Mouse (Mus musculus): ENCODE measurements around the gene Cand2.

Gene Cand2

GRCm38 (mm10) chr6:115773966-115774413, 348 bp upstream of the Cand2 start:
- no peak for DNase-seq (ENCODE audit: low read depth, low spot score)

GRCm38 (mm10) chr6:115775838-115776237, 1.5 kb downstream of the Cand2 start:
- peak; percentile 91 for DNase-seq (ENCODE audit: low read depth, low spot score)

DNA sequence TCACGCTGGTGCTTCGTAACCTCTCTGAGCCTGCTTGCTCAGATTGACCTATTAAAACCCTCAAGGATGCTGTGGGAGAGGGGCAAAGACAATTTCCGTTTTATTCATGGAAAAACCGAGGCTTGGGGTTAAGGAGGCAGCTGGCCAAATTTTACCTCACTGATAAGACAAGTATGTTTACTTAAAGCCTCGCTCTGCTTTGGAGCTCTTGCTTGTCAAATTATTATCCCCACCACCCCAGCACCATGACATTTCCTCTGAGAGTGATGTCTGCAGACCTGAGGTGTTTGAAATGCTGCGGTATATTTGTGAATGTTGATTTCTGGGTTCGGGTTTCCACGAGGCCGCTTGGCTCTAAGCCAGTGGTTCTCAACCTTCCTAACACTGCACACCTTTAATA, 2.0 kb downstream of the Cand2 start:
- peak; percentile 27 for DNase-seq (ENCODE audit: low read depth, low spot score)

- no peak for DNase-seq (ENCODE audit: low read depth, low spot score)
These were observed 8.4 kb downstream of the Cand2 start for GRCm38 (mm10) chr6:115782781-115783180.

- no peak for DNase-seq (ENCODE audit: low read depth, low spot score)
These were observed 16.7 kb downstream of the Cand2 start for GRCm38 (mm10) chr6:115791016-115791415.

- peak; percentile 82 for DNase-seq (ENCODE audit: low read depth, low spot score)
These were observed 17.7 kb downstream of the Cand2 start for GRCm38 (mm10) chr6:115791842-115792686.

GRCm38 (mm10) chr6:115792691-115793215, 18.4 kb downstream of the Cand2 start:
- no peak for DNase-seq (ENCODE audit: low read depth, low spot score)

- DNase-seq (ENCODE audit: low read depth, low spot score) = no peak
These were observed 27.5 kb downstream of the Cand2 start for GRCm38 (mm10) chr6:115801811-115802210.

DNA sequence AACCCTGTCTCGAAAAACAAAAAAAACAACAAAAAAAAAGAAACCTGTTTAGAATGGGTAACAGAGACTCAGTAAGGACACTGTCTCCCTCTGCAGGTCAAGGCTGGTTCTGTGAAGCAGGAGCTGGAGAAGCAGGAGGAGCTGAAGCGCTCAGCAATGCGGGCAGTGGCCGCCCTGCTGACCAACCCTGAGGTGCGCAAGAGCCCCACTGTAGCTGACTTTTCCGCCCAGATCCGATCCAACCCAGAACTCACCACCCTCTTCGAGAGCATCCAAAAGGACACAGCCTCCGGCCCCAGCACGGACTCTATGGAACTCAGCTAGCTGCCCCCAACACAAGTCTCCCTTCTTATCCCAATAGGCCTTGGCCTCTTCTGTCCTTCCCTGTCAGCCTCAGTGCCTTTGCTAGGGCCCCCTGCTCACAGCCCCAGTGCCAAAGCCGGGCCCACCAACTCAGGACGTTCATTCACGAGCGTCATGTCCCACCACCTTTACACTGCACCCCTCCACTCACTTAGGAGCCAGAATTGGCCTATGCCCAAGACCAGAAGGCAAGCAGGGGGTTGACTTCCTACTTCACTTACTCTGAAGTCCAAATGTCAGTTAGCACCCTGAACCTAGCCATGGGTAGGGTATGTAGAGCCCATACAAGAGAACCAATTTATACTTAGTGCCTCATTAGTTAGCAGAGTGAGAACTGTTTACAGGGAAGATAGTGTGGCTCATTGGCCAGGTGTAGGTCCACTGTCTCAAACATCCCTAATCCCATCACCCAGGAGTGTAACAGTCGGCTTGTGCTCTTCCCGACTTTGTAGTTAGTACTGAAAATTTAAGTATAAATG, 29.4 kb downstream of the Cand2 start:
- DNase-seq (ENCODE audit: low read depth, low spot score) = peak; percentile 36

DNA sequence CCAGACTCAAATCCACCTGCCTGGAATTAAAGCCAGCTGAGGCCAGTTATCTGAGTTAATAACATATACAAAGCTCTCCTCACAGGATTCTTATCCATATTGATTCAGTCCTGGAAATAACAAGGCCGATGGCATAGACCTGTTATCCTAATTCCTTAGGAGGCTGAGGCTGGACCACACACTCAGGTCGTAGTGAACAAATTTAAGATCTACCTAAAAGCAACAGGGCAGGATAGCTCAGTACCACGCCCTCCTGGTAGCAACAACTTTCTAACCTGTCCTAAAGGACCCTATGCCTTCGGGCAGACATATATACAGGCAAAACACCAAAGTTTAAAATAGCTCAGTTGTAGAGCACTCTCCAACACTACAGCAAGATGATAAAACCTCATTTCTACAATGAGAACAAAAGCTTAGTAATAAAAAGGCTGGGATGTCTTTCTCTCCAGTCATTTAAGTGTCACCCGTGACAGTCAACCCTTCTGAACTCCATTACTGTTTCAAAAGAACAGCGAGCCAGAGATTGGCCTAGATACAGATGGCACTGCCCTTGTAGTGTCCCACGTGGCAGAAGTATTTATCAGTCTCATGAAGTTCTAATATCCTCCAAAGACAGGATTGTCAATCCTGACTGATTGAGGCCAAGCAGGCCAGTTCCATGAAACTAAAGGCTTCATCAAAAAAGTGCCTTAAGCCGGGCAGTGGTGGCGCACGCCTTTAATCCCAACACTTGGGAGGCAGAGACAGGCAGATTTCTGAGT, 30.3 kb downstream of the Cand2 start:
- DNase-seq (ENCODE audit: low read depth, low spot score) = no peak

DNA sequence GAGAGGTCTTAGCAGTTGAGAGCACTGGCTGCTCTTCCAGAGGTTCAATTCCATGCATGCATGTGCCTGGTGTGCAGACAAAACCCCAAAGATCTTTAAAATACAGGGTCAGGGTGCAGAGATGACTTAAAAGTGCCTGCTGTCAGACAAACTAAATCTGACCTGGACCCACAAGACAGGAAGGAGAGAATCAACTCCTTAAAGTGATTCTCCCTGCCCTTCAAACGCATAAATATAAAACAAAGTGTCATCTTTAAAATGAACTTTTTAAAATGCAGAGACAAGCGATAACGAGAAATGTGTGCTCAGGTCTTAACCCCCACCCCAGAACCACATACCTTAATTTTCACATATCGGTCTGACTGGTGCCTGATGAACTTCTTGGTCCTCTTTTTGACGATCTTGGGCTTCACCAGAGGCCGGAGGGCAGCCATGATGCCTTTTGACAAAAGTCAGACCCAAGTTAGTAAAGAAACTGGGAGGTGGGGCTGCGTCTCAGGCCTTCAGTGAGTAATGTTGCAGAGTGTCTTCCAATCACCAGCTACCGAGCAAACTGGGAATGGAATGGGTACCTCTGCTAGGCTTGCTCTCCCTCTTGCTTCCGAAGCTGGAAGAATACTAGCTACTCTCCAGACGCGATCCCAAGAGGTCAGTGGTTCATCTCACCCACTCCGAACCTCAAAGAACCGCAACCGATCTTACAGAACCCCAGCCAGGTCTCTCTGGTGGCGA, 33.3 kb downstream of the Cand2 start:
- no peak for DNase-seq (ENCODE audit: low read depth, low spot score)

- DNase-seq (ENCODE audit: low read depth, low spot score) = no peak
These were observed 33.8 kb downstream of the Cand2 start for GRCm38 (mm10) chr6:115808196-115808487.

DNA sequence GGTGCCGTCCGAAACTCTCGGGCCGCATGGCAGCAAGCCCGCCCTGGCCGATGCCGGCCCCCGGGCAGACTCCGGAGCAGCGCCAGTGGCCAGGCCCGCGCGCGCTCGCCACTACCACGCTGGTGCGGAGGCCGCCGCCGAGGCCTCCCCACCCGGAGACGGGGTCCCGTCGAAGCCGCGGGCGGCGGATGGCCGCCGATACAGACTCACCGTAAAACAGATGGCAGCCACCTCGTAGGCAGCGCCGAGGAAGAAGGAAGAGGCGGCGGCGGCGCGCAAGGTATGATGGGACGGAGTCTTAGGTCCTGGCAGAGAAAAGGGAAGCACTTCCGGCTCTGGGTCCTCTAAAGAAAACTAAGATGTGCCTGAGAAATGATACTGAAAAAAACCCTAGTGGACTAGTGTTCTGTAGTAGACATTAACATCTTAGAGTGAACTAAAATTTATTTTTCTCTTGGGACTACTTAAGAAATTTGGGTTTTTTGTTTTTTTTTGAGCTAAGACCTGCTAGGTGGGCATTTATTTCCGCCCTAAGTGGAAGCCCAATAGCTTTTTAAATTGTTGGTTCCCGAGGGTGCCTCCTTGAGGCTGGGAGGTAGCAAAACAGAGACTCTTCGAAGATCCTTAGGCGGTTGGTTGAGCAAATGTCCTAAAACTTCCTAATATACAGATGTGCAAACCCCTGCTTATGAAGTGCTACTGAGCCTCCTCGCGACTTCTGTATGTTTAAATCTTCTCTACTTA, 34.3 kb downstream of the Cand2 start, which contains the start of gene Rpl32:
TSS of gene Rpl32 (minus strand) at position 260 of the 744 bp plus-strand sequence.
- peak; percentile 81 for DNase-seq (ENCODE audit: low read depth, low spot score)

DNA sequence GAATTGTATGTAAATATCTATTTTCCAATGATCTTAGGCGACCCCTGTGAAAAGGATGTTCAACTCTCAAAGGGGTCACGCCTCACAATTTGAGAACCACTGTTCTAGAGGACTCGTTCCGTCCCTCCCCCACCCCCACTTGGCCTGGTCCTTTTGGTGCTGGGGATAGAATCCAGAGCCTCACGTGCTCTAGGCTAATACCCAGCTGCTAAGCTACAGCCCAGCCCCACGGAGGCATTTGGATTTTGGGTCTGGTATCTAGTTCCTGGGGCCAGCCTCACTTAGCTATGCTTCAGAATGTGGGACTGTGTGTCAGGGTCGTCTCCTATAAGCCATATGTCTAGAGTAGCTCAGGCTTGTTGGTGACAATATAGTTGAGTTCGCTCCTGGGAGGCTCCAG, 37.3 kb downstream of the Cand2 start:
- no peak for DNase-seq (ENCODE audit: low read depth, low spot score)

DNA sequence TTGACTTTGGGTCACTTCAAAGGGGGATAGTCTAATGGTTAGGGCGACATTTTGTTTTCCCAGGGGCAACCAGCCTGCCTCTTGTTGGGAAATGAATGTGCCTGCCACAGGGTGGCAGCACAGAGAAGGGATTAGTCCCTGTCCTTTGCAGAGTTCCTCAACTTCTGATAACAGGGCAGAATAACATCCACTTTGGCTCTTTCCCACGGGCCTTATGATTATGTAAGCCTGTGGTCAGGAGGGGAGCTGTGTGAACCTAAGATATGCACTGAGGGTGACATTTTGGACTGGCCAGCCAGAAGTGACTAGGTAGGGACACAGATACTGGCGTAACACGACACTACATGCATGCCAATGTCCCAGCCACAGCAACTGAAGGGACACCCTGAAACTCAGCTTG, 39.8 kb downstream of the Cand2 start:
- peak; percentile 93 for DNase-seq (ENCODE audit: low read depth, low spot score)

GRCm38 (mm10) chr6:115815041-115815440, 40.7 kb downstream of the Cand2 start:
- no peak for DNase-seq (ENCODE audit: low read depth, low spot score)

DNA sequence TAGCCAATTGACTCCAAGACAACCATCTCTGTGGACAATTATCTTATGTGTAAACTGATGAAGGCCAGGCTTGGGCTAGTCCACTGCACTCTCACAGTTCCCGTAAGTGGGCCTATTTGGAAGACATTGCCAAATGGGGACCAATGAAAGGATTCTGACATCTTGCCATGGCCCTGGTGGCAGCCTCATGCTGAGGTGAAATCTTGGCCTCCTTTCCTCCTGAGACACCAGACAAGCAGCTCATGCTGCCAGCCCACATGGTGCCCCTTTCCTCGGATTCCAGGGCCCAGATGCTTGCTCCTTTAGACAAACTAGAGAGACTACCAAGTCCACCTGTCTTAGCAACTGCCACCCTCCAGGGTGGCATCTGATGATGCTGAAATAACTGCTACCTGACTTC, 43.8 kb downstream of the Cand2 start:
- no peak for DNase-seq (ENCODE audit: low read depth, low spot score)

DNA sequence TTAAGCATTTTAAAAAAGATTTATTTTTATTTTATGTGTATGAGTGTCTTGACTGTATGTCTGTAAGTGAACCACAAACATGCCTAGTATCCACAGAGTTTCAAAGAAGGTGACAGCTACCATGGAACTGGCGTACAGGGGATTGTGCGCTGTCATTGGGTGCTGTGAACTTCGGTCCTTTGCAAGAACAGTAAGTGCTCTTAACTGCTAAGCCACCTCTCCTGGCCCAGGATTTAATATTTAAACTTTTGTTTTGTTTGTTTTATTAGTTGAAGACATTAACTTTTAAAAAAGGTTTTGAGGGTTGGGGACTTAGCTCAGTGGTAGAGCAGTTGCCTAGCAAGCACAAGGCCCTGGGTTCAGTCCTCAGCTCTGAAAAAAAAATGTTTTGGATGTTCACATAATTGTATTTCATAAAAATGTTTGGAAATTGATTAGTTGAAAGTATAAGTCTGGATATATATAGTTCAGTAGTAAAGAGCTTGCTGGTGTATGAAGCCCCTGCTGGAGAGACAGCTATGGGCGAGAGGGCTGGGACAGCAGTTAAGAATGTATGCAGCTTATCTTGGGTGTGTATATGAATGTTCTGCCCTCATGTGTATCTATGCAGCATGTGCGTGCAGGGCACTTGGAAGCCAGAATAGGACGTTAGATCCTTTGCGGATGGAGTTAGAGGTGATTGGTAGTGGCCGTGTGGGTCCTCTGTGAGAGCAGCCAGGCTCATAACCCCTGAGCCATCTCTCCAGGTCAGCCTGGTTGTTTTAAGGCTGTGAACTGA, 47.1 kb downstream of the Cand2 start:
- no peak for DNase-seq (ENCODE audit: low read depth, low spot score)

- DNase-seq (ENCODE audit: low read depth, low spot score) = peak; percentile 56
These were observed 49.6 kb downstream of the Cand2 start for GRCm38 (mm10) chr6:115823850-115824464.
